Mouse (Mus musculus) limb, embryonic 11.5 days (tissue): Measurements from ENCODE around the gene Selenof. TPM values are rescaled to one million over a fixed set of nuclear protein-coding genes. Genes with fewer than 3 reads are reported as not detected.

ENCODE experiments used
- ATAC-seq: fragments of 200-750 bp; cut with Nextera tagmentation; 2 replicates; pipeline ENCODE4 v1.8.0; 2017; ENCODE audit warnings: low read depth; ENCODE audit not compliant: insufficient number of reproducible peaks, low FRiP score, low TSS enrichment
- DNase-seq: peaks from one replicate; pipeline ENCODE4 v3.0.0-alpha.2; 2015; ENCODE audit warnings: low spot score
- H3K27ac ChIP-seq: fragments of 300-500 bp; sonication (generic); replicated peaks from 2 replicates; pipeline ENCODE4 v1.5.1; 2014; ENCODE audit warnings: low read depth, mild to moderate bottlenecking, low read length
- H3K27me3 ChIP-seq: fragments of 300-500 bp; sonication (generic); 2 replicates; pipeline ENCODE4 v1.6.1; 2014; ENCODE audit warnings: mild to moderate bottlenecking, low read length, mixed read lengths; ENCODE audit not compliant: control insufficient read depth, insufficient read depth
- H3K36me3 ChIP-seq: fragments of 300-500 bp; sonication (generic); 2 replicates; pipeline ENCODE4 v1.6.1; 2014; ENCODE audit warnings: mild to moderate bottlenecking, low read length, moderate library complexity, mixed read lengths; ENCODE audit not compliant: control insufficient read depth, insufficient read depth
- H3K4me1 ChIP-seq: fragments of 300-500 bp; sonication (generic); 2 replicates; pipeline ENCODE4 v1.6.1; 2014; ENCODE audit warnings: low read length, mixed read lengths; ENCODE audit not compliant: control insufficient read depth, insufficient read depth
- H3K4me2 ChIP-seq: fragments of 300-500 bp; sonication (generic); 2 replicates; pipeline ENCODE4 v1.6.1; 2014; ENCODE audit warnings: low read depth, mild to moderate bottlenecking, moderate library complexity; ENCODE audit not compliant: severe bottlenecking
- H3K4me3 ChIP-seq: fragments of 300-500 bp; sonication (generic); 2 replicates; pipeline ENCODE4 v1.5.1; 2014; ENCODE audit warnings: low read depth, low read length
- H3K9ac ChIP-seq: fragments of 300-500 bp; sonication (generic); 2 replicates; pipeline ENCODE4 v1.6.1; 2014; ENCODE audit warnings: mild to moderate bottlenecking, low read length
- H3K9me3 ChIP-seq: fragments of 300-500 bp; sonication (generic); 2 replicates; pipeline ENCODE4 v1.6.1; 2016; ENCODE audit warnings: low read length; ENCODE audit not compliant: control insufficient read depth
- WGBS: fragments of 180-500 bp; shearing (Covaris S2); extraction: QIAGEN DNeasy Blood & Tissue Kit; methylation state at CpG from one replicate; pipeline ENCODE4 v1.1.7; 2014; 5-methylcytosine and 5-hydroxymethylcytosine counted together
- polyA plus RNA-seq: library from polyadenylated mRNA; unstranded; fragments of >200 nt; fragmentation: Nextera tagmentation; extraction: Ambion mirVana; gene quantifications from 2 replicates; pipeline ENCODE4 v1.2.1, GENCODE M21; 2014

Selenof gene
- polyA plus RNA-seq, 1 experiment from 2014 or later: 386 TPM

- WGBS: 54% methylated on average over 6 of the region's 6 CpGs
- no peaks in the 10 kb centered on the region for H3K36me3 ChIP-seq
- no peak overlapping the region for H3K27ac ChIP-seq
- H3K4me1 ChIP-seq: peaks cover 8% of the 10 kb centered on the region
- H3K4me2 ChIP-seq: no peak overlapping the region
- H3K27me3 ChIP-seq: no peaks in the 10 kb centered on the region
- no peak overlapping the region for H3K9ac ChIP-seq
- H3K4me3 ChIP-seq: no peak overlapping the region
- DNase-seq: no peak
- no peaks in the 10 kb centered on the region for H3K9me3 ChIP-seq
- ATAC-seq: no peak
Observed at GRCm38 (mm10) chr3:144614277-144614676, 44.2 kb downstream of the Selenof start.

- WGBS: 39% methylated on average over 10 of the region's 10 CpGs
Observed at GRCm38 (mm10) chr3:144614698-144615097, 44.6 kb downstream of the Selenof start.

GRCm38 (mm10) chr3:144615459-144615858 lies 45.4 kb downstream of the Selenof start:
- Histone ChIP-seq H3K36me3 (no peaks in the 10 kb centered on the region), H3K9ac (no peak overlapping the region), H3K4me2 (no peak overlapping the region), H3K9me3 (no peaks in the 10 kb centered on the region), H3K4me1 (peaks cover 8% of the 10 kb centered on the region), H3K27me3 (no peaks in the 10 kb centered on the region), H3K4me3 (no peak overlapping the region), H3K27ac (no peak overlapping the region)
- DNase-seq (no peak), ATAC-seq (no peak)
- 81% methylated on average over 9 of the region's 9 CpGs for WGBS

More at GRCm38 (mm10) chr3:144614698-144615097, 44.6 kb downstream of the Selenof start:
- no peak for DNase-seq
- no peak for ATAC-seq
- Histone ChIP-seq H3K9ac (no peak overlapping the region), H3K36me3 (no peaks in the 10 kb centered on the region), H3K27ac (no peak overlapping the region), H3K4me3 (no peak overlapping the region), H3K4me2 (no peak overlapping the region), H3K27me3 (no peaks in the 10 kb centered on the region), H3K4me1 (peaks cover 8% of the 10 kb centered on the region), H3K9me3 (no peaks in the 10 kb centered on the region)

GRCm38 (mm10) chr3:144616654-144617425 lies 46.7 kb downstream of the Selenof start:
- Histone ChIP-seq H3K9me3 (no peaks in the 10 kb centered on the region), H3K27me3 (no peaks in the 10 kb centered on the region), H3K27ac (no peak overlapping the region), H3K4me3 (no peak overlapping the region), H3K36me3 (no peaks in the 10 kb centered on the region), H3K4me2 (no peak overlapping the region), H3K9ac (no peak overlapping the region), H3K4me1 (no peaks in the 10 kb centered on the region)
- WGBS: 83% methylated on average over 8 of the region's 8 CpGs
- DNase-seq: peak; percentile 81
- 0 out of 2 replicates have a peak, but pooled peaks have one; percentile 71 for ATAC-seq

GRCm38 (mm10) chr3:144617633-144618180 lies 47.6 kb downstream of the Selenof start:
- DNase-seq: no peak
- Histone ChIP-seq H3K9ac (no peak overlapping the region), H3K36me3 (no peaks in the 10 kb centered on the region), H3K9me3 (no peaks in the 10 kb centered on the region), H3K27ac (no peak overlapping the region), H3K4me1 (no peaks in the 10 kb centered on the region), H3K4me2 (no peak overlapping the region), H3K4me3 (no peak overlapping the region), H3K27me3 (no peaks in the 10 kb centered on the region)
- WGBS: 92% methylated on average over 10 of the region's 10 CpGs
- ATAC-seq: no peak

GRCm38 (mm10) chr3:144622930-144623612 lies 53.0 kb downstream of the Selenof start:
- Histone ChIP-seq H3K36me3 (no peaks in the 10 kb centered on the region), H3K27ac (no peak overlapping the region; the same call in 1 of the 2 replicates), H3K4me1 (no peaks in the 10 kb centered on the region), H3K27me3 (no peaks in the 10 kb centered on the region), H3K4me3 (no peak overlapping the region), H3K4me2 (no peak overlapping the region), H3K9me3 (0 out of 2 replicates have a peak, but pooled peaks cover 2% of the 10 kb centered on the region), H3K9ac (no peak overlapping the region)
- DNase-seq: peak; percentile 24
- 81% methylated on average over 13 of the region's 13 CpGs for WGBS
- peak; percentile 77; the same call in 1 of the 2 replicates for ATAC-seq

- no peaks in the 10 kb centered on the region for H3K36me3 ChIP-seq
- ATAC-seq (no peak), DNase-seq (no peak)
- no peaks in the 10 kb centered on the region for H3K27me3 ChIP-seq
- H3K9me3 ChIP-seq: 0 out of 2 replicates have a peak, but pooled peaks cover 2% of the 10 kb centered on the region
- H3K4me2 ChIP-seq: no peak overlapping the region
- WGBS: 78% methylated on average over 5 of the region's 5 CpGs
- no peak overlapping the region for H3K27ac ChIP-seq
- no peak overlapping the region for H3K9ac ChIP-seq
- no peaks in the 10 kb centered on the region for H3K4me1 ChIP-seq
- no peak overlapping the region for H3K4me3 ChIP-seq
Observed at GRCm38 (mm10) chr3:144625691-144626090, 55.6 kb downstream of the Selenof start.

- ATAC-seq (no peak), DNase-seq (no peak)
- Histone ChIP-seq H3K4me3 (no peak overlapping the region), H3K9ac (no peak overlapping the region), H3K4me1 (no peaks in the 10 kb centered on the region), H3K27ac (no peak overlapping the region), H3K27me3 (no peaks in the 10 kb centered on the region), H3K36me3 (no peaks in the 10 kb centered on the region), H3K9me3 (0 out of 2 replicates have a peak, but pooled peaks cover 2% of the 10 kb centered on the region), H3K4me2 (no peak overlapping the region)
- 79% methylated on average over 11 of the region's 11 CpGs for WGBS
Observed at GRCm38 (mm10) chr3:144628005-144628914, 58.2 kb downstream of the Selenof start.
